Mouse (Mus musculus) natural killer cell, adult 2 months (primary cell): ENCODE measurements around the gene Usp46.
"Not testable (repeated sequence)": the region's sequence is repeated elsewhere in the genome, so short reads cannot be mapped to it uniquely, and the experiment has no call there.

Experiments used
- DNase-seq, 2 experiments: peaks; one replicate each; pipeline ENCODE4 v3.0.0; 2022; ENCODE audit warnings: low spot score in 2 of 2

Gene Usp46

GRCm38 (mm10) chr5:74028221-74028620 lies 40.0 kb downstream of the Usp46 start:
- no peak for DNase-seq

- DNase-seq, result no peak
These were observed 47.7 kb downstream of the Usp46 start for GRCm38 (mm10) chr5:74020506-74020905.

- DNase-seq, result no peak
These were observed 49.2 kb downstream of the Usp46 start for GRCm38 (mm10) chr5:74018870-74019565.

GRCm38 (mm10) chr5:74017488-74017887 lies 50.7 kb downstream of the Usp46 start:
- DNase-seq, result no peak

GRCm38 (mm10) chr5:74011629-74012028 lies 56.6 kb downstream of the Usp46 start:
- no peak for DNase-seq

GRCm38 (mm10) chr5:74007492-74008070 lies 60.6 kb downstream of the Usp46 start:
- peak in 1 of 2 experiments; percentile 16 for DNase-seq

GRCm38 (mm10) chr5:74005936-74006335 lies 62.3 kb downstream of the Usp46 start:
- DNase-seq, result no peak

GRCm38 (mm10) chr5:74001743-74002142 lies 66.5 kb downstream of the Usp46 start:
- no peak for DNase-seq

GRCm38 (mm10) chr5:73998966-73999365 lies 69.3 kb downstream of the Usp46 start:
- DNase-seq, result no peak

GRCm38 (mm10) chr5:73994850-73995249 lies 73.4 kb downstream of the Usp46 start:
- DNase-seq, result no peak

GRCm38 (mm10) chr5:73993538-73993937 lies 74.7 kb downstream of the Usp46 start:
- no peak for DNase-seq

GRCm38 (mm10) chr5:73992321-73992720 lies 75.9 kb downstream of the Usp46 start:
- no peak for DNase-seq

- no peak for DNase-seq
These were observed 78.7 kb downstream of the Usp46 start for GRCm38 (mm10) chr5:73989532-73989931.

- DNase-seq, result no peak
These were observed 80.3 kb downstream of the Usp46 start for GRCm38 (mm10) chr5:73987777-73988560.

- DNase-seq, result no peak
These were observed 90.8 kb downstream of the Usp46 start for GRCm38 (mm10) chr5:73977426-73977825.

GRCm38 (mm10) chr5:73971701-73972100 lies 96.5 kb downstream of the Usp46 start:
- DNase-seq, result no peak

- DNase-seq, result no peak
These were observed 98.1 kb downstream of the Usp46 start for GRCm38 (mm10) chr5:73970024-73970628.

GRCm38 (mm10) chr5:73969338-73969737 lies 98.9 kb downstream of the Usp46 start:
- no peak for DNase-seq

GRCm38 (mm10) chr5:73959779-73960178 lies 108.5 kb downstream of the Usp46 start:
- no peak for DNase-seq

- not testable (repeated sequence) for DNase-seq
These were observed 109.6 kb downstream of the Usp46 start for GRCm38 (mm10) chr5:73958614-73959013.

- no peak for DNase-seq
These were observed 110.1 kb downstream of the Usp46 start for GRCm38 (mm10) chr5:73958096-73958495.

GRCm38 (mm10) chr5:73955691-73956090 lies 112.5 kb downstream of the Usp46 start:
- no peak for DNase-seq
